Mouse (Mus musculus) G1E (cell line): ENCODE results near the gene Dnajc5.

Experiments used
- CTCF ChIP-seq: IDR thresholded peaks from 2 replicates; pipeline ENCODE4 v1.5.1; 2012; ENCODE audit warnings: low read depth, low read length, inconsistent platforms, mixed read lengths
- GATA1 ChIP-seq: IDR thresholded peaks from 2 replicates; pipeline ENCODE4 v1.6.1; 2012; ENCODE audit warnings: borderline replicate concordance, low read length, inconsistent platforms, mixed read lengths
- GATA2 ChIP-seq: IDR thresholded peaks from 2 replicates; pipeline ENCODE4 v1.6.1; 2012; ENCODE audit warnings: low read depth, low read length, inconsistent platforms, borderline replicate concordance
- TAL1 ChIP-seq: conservative IDR thresholded peaks from 2 replicates; pipeline ENCODE4 v1.6.1; 2012; ENCODE audit warnings: low read depth, low read length, inconsistent platforms, mixed read lengths

DNA sequence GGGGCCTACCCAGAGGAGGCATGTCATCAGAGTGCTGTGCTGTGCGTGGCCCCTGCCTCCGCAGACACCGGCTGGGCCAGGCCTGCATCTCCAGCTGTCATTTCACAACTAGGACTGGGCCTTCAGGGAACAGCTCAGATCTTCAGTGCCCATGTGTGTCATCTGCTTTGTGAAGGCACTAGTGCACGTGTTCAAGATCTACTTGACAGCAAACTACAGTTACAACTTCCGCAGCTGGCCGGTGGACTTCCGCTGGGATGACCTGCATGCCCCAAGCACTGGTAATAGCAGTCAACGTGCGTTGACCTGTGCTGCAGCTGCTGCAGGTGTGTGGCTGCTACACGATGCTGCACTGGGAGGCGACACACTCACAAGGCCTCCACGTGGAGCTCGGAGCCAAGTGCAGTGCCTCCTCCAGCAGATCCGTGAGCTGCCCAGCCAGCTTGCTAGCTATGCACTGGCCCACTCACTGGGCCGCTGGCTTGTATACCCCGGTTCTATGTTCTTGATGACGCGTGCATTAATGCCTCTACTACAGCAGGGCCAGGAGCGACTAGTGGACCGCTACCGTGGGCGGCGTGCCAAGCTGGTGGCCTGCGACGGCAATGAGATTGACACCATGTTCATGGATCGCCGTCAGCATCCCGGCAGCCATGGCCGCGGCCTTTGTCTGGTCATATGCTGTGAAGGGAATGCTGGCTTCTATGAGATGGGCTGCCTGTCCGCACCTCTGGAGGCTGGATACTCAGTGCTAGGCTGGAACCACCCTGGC, 26.9 kb upstream of the Dnajc5 start, which contains the start of gene Abhd16b:
- TF ChIP-seq CTCF = no peak
- no peak for TF ChIP-seq GATA1
- TF ChIP-seq TAL1 = no peak
- no peak for TF ChIP-seq GATA2
